In genomic region chr3:65529471-65530215, GRCm38 (mm10) we compare ENCODE assay signal across 8 mouse cellular contexts. TPM values are rescaled to one million over a fixed set of nuclear protein-coding genes. Genes with fewer than 3 reads are reported as not detected.
A peak's percentile ranks its signal among the peaks of the same experiment; 100 is the strongest.
DNase-seq lines count a peak whose midpoint lies in the region; ATAC-seq and TF ChIP-seq lines count a peak whose summit lies in the region.

No protein-coding gene starts in this region.

- H3K4me2 ChIP-seq in forebrain, embryonic 12.5 days: peak overlapping the region; percentile 79
- peak overlapping the region; percentile 79 for H3K4me2 ChIP-seq in intestine, postnatal 0 days (replicated peaks; ENCODE audit: low read depth)

- peaks cover 8% of the 10 kb centered on the region; the same call in 1 of the 2 replicates for H3K4me1 ChIP-seq in forebrain, embryonic 12.5 days
- no peaks in the 10 kb centered on the region; the same call in 1 of the 2 replicates for H3K4me1 ChIP-seq in intestine, postnatal 0 days (replicated peaks; ENCODE audit: control insufficient read depth, insufficient read depth, low read length)

- peak overlapping the region; percentile 87 for H3K4me3 ChIP-seq in forebrain, embryonic 12.5 days (replicated peaks)
- peak overlapping the region; percentile 98 for H3K4me3 ChIP-seq in intestine, postnatal 0 days (ENCODE audit: low read depth, low read length)

- 1% methylated on average over 19 of the region's 19 CpGs for WGBS in forebrain, embryonic 12.5 days
- 1% methylated on average over 19 of the region's 19 CpGs for WGBS in intestine, postnatal 0 days

- H3K27me3 ChIP-seq in forebrain, embryonic 12.5 days: no peaks in the 10 kb centered on the region; the same call in 1 of the 2 replicates
- H3K27me3 ChIP-seq in intestine, postnatal 0 days (replicated peaks; ENCODE audit: control insufficient read depth, insufficient read depth, low read length): no peaks in the 10 kb centered on the region
- no peaks in the 10 kb centered on the region for H3K27me3 ChIP-seq in splenic B cell, adult 2 months (ENCODE audit: control insufficient read depth, insufficient read depth, low read length, poor library complexity, severe bottlenecking)

- peak; percentile 41 for DNase-seq in gastrocnemius, adult 18-20 months (ENCODE audit: low spot score)
- no peak for DNase-seq in gastrocnemius, postnatal 36 days
- DNase-seq in 3T3-L1 (ENCODE audit: low read depth, low spot score): peak; percentile 99
- DNase-seq in adrenal gland, postnatal 36 days: peak; percentile 59 to 71
- peak; percentile 54 for DNase-seq in lung, postnatal 14 days
- DNase-seq in splenic B cell, adult 2 months (ENCODE audit: low read depth, low spot score): peak; percentile 77

- no peaks in the 10 kb centered on the region for H3K9me3 ChIP-seq in forebrain, embryonic 12.5 days
- H3K9me3 ChIP-seq in intestine, postnatal 0 days (ENCODE audit: control insufficient read depth): no peaks in the 10 kb centered on the region

- H3K9ac ChIP-seq in forebrain, embryonic 12.5 days: peak overlapping the region; percentile 88
- peak overlapping the region; percentile 98 for H3K9ac ChIP-seq in intestine, postnatal 0 days (ENCODE audit: low read depth, low read length)

- ATAC-seq in forebrain, embryonic 12.5 days (ENCODE audit: low FRiP score): peak; percentile 9; the same call in 1 of the 2 replicates
- no peak for ATAC-seq in intestine, postnatal 0 days

- H3K27ac ChIP-seq in forebrain, embryonic 12.5 days: peak overlapping the region; percentile 98
- peak overlapping the region; percentile 98 for H3K27ac ChIP-seq in intestine, postnatal 0 days (ENCODE audit: low read depth, low read length)

- TF ChIP-seq CTCF in intestine, postnatal 0 days (IDR thresholded peaks at IDR 0.05; ENCODE audit: low read depth): no peak

- intact Hi-C loops in gastrocnemius, postnatal 36 days (cut with DNase I): loop anchor here (5.0 kb wide), 4 partner anchors 87 to 398 kb away; no protein-coding TSS in a partner anchor

- peaks cover 8% of the 10 kb centered on the region; the same call in 1 of the 2 replicates for H3K36me3 ChIP-seq in forebrain, embryonic 12.5 days (replicated peaks)
- H3K36me3 ChIP-seq in intestine, postnatal 0 days (ENCODE audit: control insufficient read depth, insufficient read depth): no peaks in the 10 kb centered on the region
- H3K36me3 ChIP-seq in splenic B cell, adult 2 months (ENCODE audit: control insufficient read depth, insufficient read depth, low read length, poor library complexity, severe bottlenecking): 0 out of 2 replicates have a peak, but pooled peaks cover 3% of the 10 kb centered on the region

RNA-seq across cellular contexts. Expression of gene Tiparp, which starts 1.4 kb away (rescaled TPM):
- total RNA-seq in gastrocnemius, adult 18-20 months (2021): 10 to 100 TPM; 14.0 to 41.9 TPM
- 10 to 100 TPM in 1 of 2 experiments, 1 to 10 TPM in 1; 9.3 to 13.2 TPM for total RNA-seq in gastrocnemius, postnatal 36 days (2021)
- total RNA-seq in adrenal gland, postnatal 36 days (2021): 10 to 100 TPM; 13.7 to 23.8 TPM
- 29.4 and 30.6 TPM in 2 replicates for polyA plus RNA-seq in forebrain, embryonic 12.5 days (2016; fragmentation: Nextera tagmentation; extraction: Ambion mirVana)
- 26.0 and 26.6 TPM in 2 replicates for polyA plus RNA-seq in intestine, postnatal 0 days (2015; fragmentation: Nextera tagmentation; extraction: Ambion mirVana)

Comparison
In these comparisons a context has a peak if more than half of its experiments do, and no peak if none do; other contexts are left out.
1. DNase-seq: peak in gastrocnemius, adult 18-20 months (single experiment), 3T3-L1 (single experiment), adrenal gland, postnatal 36 days (2 of 2), lung, postnatal 14 days (single experiment) and splenic B cell, adult 2 months (single experiment); none in gastrocnemius, postnatal 36 days (0 of 2).